Mouse (Mus musculus) NIH3T3 (cell line): Measurements from ENCODE around the gene Zpbp.

Experiments
- DNase-seq: peaks from one replicate; pipeline ENCODE4 v3.0.0-alpha.2; 2012; ENCODE audit warnings: low read depth

Zpbp gene

GRCm38 (mm10) chr11:11461635-11462560 lies at the start of gene Zpbp, which contains the start of gene Spata48:
TSS of gene Zpbp (minus strand) at chr11:11462408.
TSS of gene Spata48 (plus strand) at chr11:11462094.
- DNase-seq, result peak; percentile 96

- DNase-seq, result no peak
Measured at GRCm38 (mm10) chr11:11509413-11509812, 47.2 kb upstream of the Zpbp start.

GRCm38 (mm10) chr11:11506187-11506586 lies 44.0 kb upstream of the Zpbp start:
- no peak for DNase-seq

GRCm38 (mm10) chr11:11499944-11500343 lies 37.7 kb upstream of the Zpbp start:
- peak; percentile 52 for DNase-seq

GRCm38 (mm10) chr11:11495697-11496096 lies 33.5 kb upstream of the Zpbp start:
- no peak for DNase-seq

- no peak for DNase-seq
Measured at GRCm38 (mm10) chr11:11492044-11492443, 29.8 kb upstream of the Zpbp start.

GRCm38 (mm10) chr11:11484378-11484777 lies 22.2 kb upstream of the Zpbp start:
- DNase-seq, result no peak

- DNase-seq, result no peak
Measured at GRCm38 (mm10) chr11:11468924-11469323, 6.7 kb upstream of the Zpbp start.

- DNase-seq, result no peak
Measured at GRCm38 (mm10) chr11:11462561-11462890, 318 bp upstream of the Zpbp start.

GRCm38 (mm10) chr11:11455037-11455436 lies 7.2 kb downstream of the Zpbp start:
- DNase-seq, result peak; percentile 58

- no peak for DNase-seq
Measured at GRCm38 (mm10) chr11:11417356-11417755, 44.9 kb downstream of the Zpbp start.

- no peak for DNase-seq
Measured at GRCm38 (mm10) chr11:11414188-11414587, 48.0 kb downstream of the Zpbp start.

GRCm38 (mm10) chr11:11394686-11395085 lies 67.5 kb downstream of the Zpbp start:
- DNase-seq, result no peak

- no peak for DNase-seq
Measured at GRCm38 (mm10) chr11:11393164-11393563, 69.0 kb downstream of the Zpbp start.

GRCm38 (mm10) chr11:11371305-11371704 lies 90.9 kb downstream of the Zpbp start:
- no peak for DNase-seq

- DNase-seq, result no peak
Measured at GRCm38 (mm10) chr11:11283512-11283911, 178.7 kb downstream of the Zpbp start.

GRCm38 (mm10) chr11:11280128-11280527 lies 182.1 kb downstream of the Zpbp start:
- no peak for DNase-seq

- no peak for DNase-seq
Measured at GRCm38 (mm10) chr11:11257348-11257747, 204.9 kb downstream of the Zpbp start.

GRCm38 (mm10) chr11:11242694-11243377 lies 219.4 kb downstream of the Zpbp start:
- DNase-seq, result no peak

GRCm38 (mm10) chr11:11239346-11239745 lies 222.9 kb downstream of the Zpbp start:
- DNase-seq, result peak; percentile 33
